Mouse (Mus musculus): ENCODE results near the gene Thop1. TPM values are rescaled to one million over a fixed set of nuclear protein-coding genes. Genes with fewer than 3 reads are reported as not detected.
A peak's percentile ranks its signal among the peaks of the same experiment; 100 is the strongest.

The Thop1 gene
- polyA plus RNA-seq, 1 experiment from 2014 or later: 31.4 TPM

DNA sequence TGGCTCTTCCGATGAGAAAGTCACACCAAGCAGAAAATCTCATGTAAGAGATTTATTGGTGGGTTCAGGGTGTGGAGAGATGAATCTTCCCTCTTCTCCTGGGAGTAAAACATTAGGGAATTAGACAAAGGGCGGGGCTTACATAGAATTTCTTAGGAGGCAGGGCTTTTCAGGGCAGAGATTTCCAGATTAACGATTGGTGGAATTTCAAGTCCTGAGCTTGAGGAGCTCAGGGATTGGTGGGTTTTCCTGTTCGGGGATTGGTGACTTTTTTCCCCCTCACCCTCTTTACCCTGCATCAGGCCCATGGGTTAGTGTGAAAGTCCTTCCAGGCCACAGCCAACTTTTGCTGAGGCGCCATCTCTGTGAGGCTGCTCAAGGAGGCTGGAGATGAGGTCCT, 1.1 kb upstream of the Thop1 start:
- Histone ChIP-seq H3K4me1 (ENCODE audit: control insufficient read depth, insufficient read depth, low read length) (peaks cover 5% of the 10 kb centered on the region), H3K27ac (ENCODE audit: low read length) (no peak overlapping the region), H3K4me3 (ENCODE audit: low read length) (no peak overlapping the region), H3K9me3 (replicated peaks; ENCODE audit: control insufficient read depth, low read length) (no peaks in the 10 kb centered on the region), H3K9ac (ENCODE audit: low read length) (no peak overlapping the region), H3K27me3 (ENCODE audit: control insufficient read depth, insufficient read depth, low read length) (no peaks in the 10 kb centered on the region), H3K36me3 (ENCODE audit: control insufficient read depth, insufficient read depth) (peaks cover 7% of the 10 kb centered on the region), H3K4me2 (ENCODE audit: low read depth, low read length) (no peak overlapping the region)
- WGBS: 57% methylated on average over 5 of the region's 5 CpGs
- ATAC-seq (replicated peaks; ENCODE audit: extremely low read depth, insufficient read depth, low FRiP score): no peak

DNA sequence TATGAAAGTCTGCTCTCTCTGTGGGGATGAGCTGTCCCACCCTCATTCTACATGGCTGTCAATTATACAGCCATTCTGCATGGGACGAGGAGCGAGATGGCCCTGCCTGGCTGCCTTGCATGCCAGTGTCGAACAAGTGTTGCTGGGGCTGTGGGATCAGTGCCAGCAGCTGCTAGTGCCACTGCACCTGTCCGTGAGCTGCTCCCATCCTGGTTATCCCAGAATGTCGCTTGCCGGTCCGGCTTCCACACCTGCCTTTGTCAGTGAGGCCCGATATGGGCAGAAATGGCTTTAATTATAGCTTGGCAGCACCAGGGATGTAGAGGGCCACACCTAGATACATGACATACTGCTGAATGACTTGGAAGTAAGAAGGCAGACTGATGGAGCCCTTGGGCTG, 2.5 kb downstream of the Thop1 start:
- WGBS: 90% methylated on average over 8 of the region's 8 CpGs
- Histone ChIP-seq H3K4me1 (ENCODE audit: control insufficient read depth, insufficient read depth, low read length) (peaks cover 5% of the 10 kb centered on the region), H3K9ac (ENCODE audit: low read length) (no peak overlapping the region), H3K4me2 (ENCODE audit: low read depth, low read length) (no peak overlapping the region), H3K9me3 (replicated peaks; ENCODE audit: control insufficient read depth, low read length) (no peaks in the 10 kb centered on the region), H3K4me3 (ENCODE audit: low read length) (no peak overlapping the region), H3K36me3 (ENCODE audit: control insufficient read depth, insufficient read depth) (peaks cover 14% of the 10 kb centered on the region), H3K27me3 (ENCODE audit: control insufficient read depth, insufficient read depth, low read length) (no peaks in the 10 kb centered on the region), H3K27ac (ENCODE audit: low read length) (no peak overlapping the region)
- ATAC-seq (replicated peaks; ENCODE audit: extremely low read depth, insufficient read depth, low FRiP score): no peak

DNA sequence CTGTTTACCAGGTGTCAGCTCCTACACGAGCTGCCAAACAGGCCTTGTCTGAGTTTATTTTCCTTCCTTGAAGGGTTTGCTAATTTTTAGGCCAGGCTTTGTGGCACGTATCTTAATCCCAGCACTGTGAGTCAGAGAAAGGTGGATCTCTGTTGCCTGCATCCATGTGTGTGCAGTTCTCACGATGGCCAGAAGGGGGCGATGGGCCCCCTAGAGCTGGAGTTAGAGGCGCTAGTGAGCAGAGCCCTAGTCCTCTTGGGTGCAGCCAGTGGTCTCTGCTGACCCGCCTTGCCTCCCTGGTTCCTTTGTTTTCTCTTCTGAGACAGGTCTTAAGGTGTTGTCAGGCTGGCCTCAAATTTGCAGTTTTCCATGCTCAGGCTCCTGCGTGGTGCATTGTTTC, 3.6 kb downstream of the Thop1 start:
- Histone ChIP-seq H3K27ac (ENCODE audit: low read length) (no peak overlapping the region), H3K4me2 (ENCODE audit: low read depth, low read length) (no peak overlapping the region), H3K4me3 (ENCODE audit: low read length) (no peak overlapping the region), H3K36me3 (ENCODE audit: control insufficient read depth, insufficient read depth) (peaks cover 14% of the 10 kb centered on the region), H3K9me3 (replicated peaks; ENCODE audit: control insufficient read depth, low read length) (no peaks in the 10 kb centered on the region), H3K27me3 (ENCODE audit: control insufficient read depth, insufficient read depth, low read length) (no peaks in the 10 kb centered on the region), H3K9ac (ENCODE audit: low read length) (no peak overlapping the region), H3K4me1 (ENCODE audit: control insufficient read depth, insufficient read depth, low read length) (peaks cover 5% of the 10 kb centered on the region)
- 61% methylated on average over 7 of the region's 7 CpGs for WGBS
- ATAC-seq (replicated peaks; ENCODE audit: extremely low read depth, insufficient read depth, low FRiP score): no peak

GRCm38 (mm10) chr10:81075734-81076133, 5.9 kb downstream of the Thop1 start:
- peaks cover 20% of the 10 kb centered on the region for H3K36me3 ChIP-seq (ENCODE audit: control insufficient read depth, insufficient read depth)
- WGBS: 78% methylated on average over 8 of the region's 8 CpGs
- no peak for ATAC-seq (replicated peaks; ENCODE audit: extremely low read depth, insufficient read depth, low FRiP score)

GRCm38 (mm10) chr10:81076356-81076755, 6.5 kb downstream of the Thop1 start:
- Histone ChIP-seq H3K9me3 (replicated peaks; ENCODE audit: control insufficient read depth, low read length) (no peaks in the 10 kb centered on the region), H3K4me3 (ENCODE audit: low read length) (no peak overlapping the region), H3K36me3 (ENCODE audit: control insufficient read depth, insufficient read depth) (peaks cover 26% of the 10 kb centered on the region), H3K4me2 (ENCODE audit: low read depth, low read length) (no peak overlapping the region), H3K27me3 (ENCODE audit: control insufficient read depth, insufficient read depth, low read length) (no peaks in the 10 kb centered on the region), H3K4me1 (ENCODE audit: control insufficient read depth, insufficient read depth, low read length) (no peaks in the 10 kb centered on the region), H3K27ac (ENCODE audit: low read length) (no peak overlapping the region), H3K9ac (ENCODE audit: low read length) (no peak overlapping the region)
- no peak for ATAC-seq (replicated peaks; ENCODE audit: extremely low read depth, insufficient read depth, low FRiP score)
- 83% methylated on average over 1 of the region's 1 CpGs for WGBS

More at GRCm38 (mm10) chr10:81075734-81076133, 5.9 kb downstream of the Thop1 start:
- no peak overlapping the region for H3K9ac ChIP-seq (ENCODE audit: low read length)
- H3K4me2 ChIP-seq (ENCODE audit: low read depth, low read length): no peak overlapping the region
- no peak overlapping the region for H3K27ac ChIP-seq (ENCODE audit: low read length)
- no peaks in the 10 kb centered on the region for H3K27me3 ChIP-seq (ENCODE audit: control insufficient read depth, insufficient read depth, low read length)
- H3K9me3 ChIP-seq (replicated peaks; ENCODE audit: control insufficient read depth, low read length): no peaks in the 10 kb centered on the region
- H3K4me3 ChIP-seq (ENCODE audit: low read length): no peak overlapping the region
- H3K4me1 ChIP-seq (ENCODE audit: control insufficient read depth, insufficient read depth, low read length): peaks cover under 1% of the 10 kb centered on the region

GRCm38 (mm10) chr10:81077916-81078315, 8.1 kb downstream of the Thop1 start:
- Histone ChIP-seq H3K9me3 (replicated peaks; ENCODE audit: control insufficient read depth, low read length) (no peaks in the 10 kb centered on the region), H3K4me1 (ENCODE audit: control insufficient read depth, insufficient read depth, low read length) (no peaks in the 10 kb centered on the region), H3K4me2 (ENCODE audit: low read depth, low read length) (no peak overlapping the region), H3K9ac (ENCODE audit: low read length) (no peak overlapping the region), H3K36me3 (ENCODE audit: control insufficient read depth, insufficient read depth) (peaks cover 32% of the 10 kb centered on the region), H3K27ac (ENCODE audit: low read length) (no peak overlapping the region), H3K27me3 (ENCODE audit: control insufficient read depth, insufficient read depth, low read length) (no peaks in the 10 kb centered on the region), H3K4me3 (ENCODE audit: low read length) (no peak overlapping the region)
- 86% methylated on average over 11 of the region's 11 CpGs for WGBS
- no peak for ATAC-seq (replicated peaks; ENCODE audit: extremely low read depth, insufficient read depth, low FRiP score)

DNA sequence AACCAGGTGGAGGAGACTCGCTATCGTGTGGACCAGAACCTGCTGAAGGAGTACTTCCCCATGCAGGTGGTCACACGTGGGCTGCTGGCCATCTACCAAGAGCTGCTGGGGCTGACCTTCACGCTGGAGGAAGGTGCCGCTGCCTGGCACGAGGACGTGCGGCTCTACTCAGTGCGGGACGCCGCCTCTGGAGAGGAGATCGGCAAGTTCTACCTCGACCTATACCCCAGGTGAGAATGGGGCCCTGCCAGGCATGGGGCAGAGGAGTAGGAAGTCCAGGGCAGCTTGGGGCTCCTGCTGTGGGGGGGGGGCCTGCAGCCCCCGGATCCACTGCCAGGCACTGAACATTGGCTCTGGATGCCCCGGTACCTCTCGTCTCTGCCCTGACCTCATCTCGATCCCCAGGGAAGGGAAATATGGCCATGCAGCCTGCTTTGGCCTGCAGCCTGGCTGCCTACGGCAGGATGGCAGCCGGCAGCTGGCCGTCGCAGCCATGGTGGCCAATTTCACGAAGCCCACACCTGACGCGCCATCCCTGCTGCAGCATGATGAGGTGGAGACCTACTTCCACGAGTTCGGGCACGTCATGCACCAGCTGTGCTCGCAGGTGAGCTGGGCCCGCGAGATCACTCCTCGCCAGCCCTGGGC, 10.3 kb downstream of the Thop1 start:
- Histone ChIP-seq H3K27ac (ENCODE audit: low read length) (no peak overlapping the region), H3K4me1 (ENCODE audit: control insufficient read depth, insufficient read depth, low read length) (no peaks in the 10 kb centered on the region), H3K9me3 (replicated peaks; ENCODE audit: control insufficient read depth, low read length) (no peaks in the 10 kb centered on the region), H3K36me3 (ENCODE audit: control insufficient read depth, insufficient read depth) (peaks cover 18% of the 10 kb centered on the region), H3K27me3 (ENCODE audit: control insufficient read depth, insufficient read depth, low read length) (no peaks in the 10 kb centered on the region), H3K4me2 (ENCODE audit: low read depth, low read length) (no peak overlapping the region), H3K9ac (ENCODE audit: low read length) (no peak overlapping the region), H3K4me3 (ENCODE audit: low read length) (no peak overlapping the region)
- WGBS: 92% methylated on average over 31 of the region's 31 CpGs
- ATAC-seq (replicated peaks; ENCODE audit: extremely low read depth, insufficient read depth, low FRiP score): no peak

GRCm38 (mm10) chr10:81082168-81082960, 12.5 kb downstream of the Thop1 start:
- WGBS: 75% methylated on average over 7 of the region's 7 CpGs
- no peaks in the 10 kb centered on the region for H3K27me3 ChIP-seq (ENCODE audit: control insufficient read depth, insufficient read depth, low read length)
- H3K36me3 ChIP-seq (ENCODE audit: control insufficient read depth, insufficient read depth): peaks cover 17% of the 10 kb centered on the region
- no peak overlapping the region for H3K4me2 ChIP-seq (ENCODE audit: low read depth, low read length)
- no peak overlapping the region for H3K4me3 ChIP-seq (ENCODE audit: low read length)
- no peaks in the 10 kb centered on the region for H3K4me1 ChIP-seq (ENCODE audit: control insufficient read depth, insufficient read depth, low read length)
- no peak overlapping the region for H3K27ac ChIP-seq (ENCODE audit: low read length)
- no peak overlapping the region for H3K9ac ChIP-seq (ENCODE audit: low read length)
- ATAC-seq (replicated peaks; ENCODE audit: extremely low read depth, insufficient read depth, low FRiP score): peak; percentile 38; the same call in 1 of the 2 replicates
- H3K9me3 ChIP-seq (replicated peaks; ENCODE audit: control insufficient read depth, low read length): no peaks in the 10 kb centered on the region; the same call in 1 of the 2 replicates

- H3K4me1 ChIP-seq (ENCODE audit: control insufficient read depth, insufficient read depth, low read length): no peaks in the 10 kb centered on the region
- no peaks in the 10 kb centered on the region; the same call in 1 of the 2 replicates for H3K36me3 ChIP-seq (ENCODE audit: control insufficient read depth, insufficient read depth)
- H3K9ac ChIP-seq (ENCODE audit: low read length): no peak overlapping the region
- no peak overlapping the region for H3K4me3 ChIP-seq (ENCODE audit: low read length)
- no peak overlapping the region for H3K27ac ChIP-seq (ENCODE audit: low read length)
- 48% methylated on average over 2 of the region's 2 CpGs for WGBS
- H3K9me3 ChIP-seq (replicated peaks; ENCODE audit: control insufficient read depth, low read length): no peaks in the 10 kb centered on the region; the same call in 1 of the 2 replicates
- no peaks in the 10 kb centered on the region for H3K27me3 ChIP-seq (ENCODE audit: control insufficient read depth, insufficient read depth, low read length)
- H3K4me2 ChIP-seq (ENCODE audit: low read depth, low read length): no peak overlapping the region
- no peak for ATAC-seq (replicated peaks; ENCODE audit: extremely low read depth, insufficient read depth, low FRiP score)
Observed at GRCm38 (mm10) chr10:81087021-81087420, 17.2 kb downstream of the Thop1 start.

Measured in heart, embryonic 16.5 days (tissue).